Mouse (Mus musculus) heart, postnatal 36 days (tissue): ENCODE measurements around the gene Htt. TPM values are rescaled to one million over a fixed set of nuclear protein-coding genes. Genes with fewer than 3 reads are reported as not detected.
"Not testable (repeated sequence)": the region's sequence is repeated elsewhere in the genome, so short reads cannot be mapped to it uniquely, and the experiment has no call there.

Experiments
- DNase-seq, 2 experiments: peaks; one replicate each; pipeline ENCODE4 v3.0.0; 2021 to 2022
- intact Hi-C: fragments of 180-260 bp; cut with DNase I; formaldehyde crosslinking; loops from one replicate; pipeline ENCODE4 v1.15.1; 2025
- total RNA-seq, 2 experiments: library from RNA; stranded (reverse); gene quantifications; 2 replicates each; pipeline ENCODE4 v1.2.3; 2021

Htt gene
- 10 to 100 TPM; 12.0 to 12.1 TPM for total RNA-seq

DNA sequence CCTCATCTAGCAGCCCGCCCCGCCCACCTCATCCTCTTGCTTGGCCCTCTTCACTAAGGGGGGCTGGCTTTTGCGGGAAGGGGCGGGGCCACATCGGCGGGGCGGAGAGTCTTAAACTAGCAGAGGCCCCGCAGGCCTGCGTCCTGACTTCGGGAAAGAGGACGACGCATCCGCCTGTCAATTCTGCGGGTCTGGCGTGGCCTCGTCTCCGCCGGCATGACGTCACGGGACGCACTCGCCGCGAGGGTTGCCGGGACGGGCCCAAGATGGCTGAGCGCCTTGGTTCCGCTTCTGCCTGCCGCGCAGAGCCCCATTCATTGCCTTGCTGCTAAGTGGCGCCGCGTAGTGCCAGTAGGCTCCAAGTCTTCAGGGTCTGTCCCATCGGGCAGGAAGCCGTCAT lies at the start of gene Htt:
Gene Htt, plus strand, starts transcription at position 232 of the 400 bp plus-strand sequence.
- intact Hi-C loops: loop anchor here (2.0 kb wide), 1 partner anchor 101 kb away; the partner anchor contains the start of genes Grk4 and Nop14
- peak; percentile 95 to 96 for DNase-seq

DNA sequence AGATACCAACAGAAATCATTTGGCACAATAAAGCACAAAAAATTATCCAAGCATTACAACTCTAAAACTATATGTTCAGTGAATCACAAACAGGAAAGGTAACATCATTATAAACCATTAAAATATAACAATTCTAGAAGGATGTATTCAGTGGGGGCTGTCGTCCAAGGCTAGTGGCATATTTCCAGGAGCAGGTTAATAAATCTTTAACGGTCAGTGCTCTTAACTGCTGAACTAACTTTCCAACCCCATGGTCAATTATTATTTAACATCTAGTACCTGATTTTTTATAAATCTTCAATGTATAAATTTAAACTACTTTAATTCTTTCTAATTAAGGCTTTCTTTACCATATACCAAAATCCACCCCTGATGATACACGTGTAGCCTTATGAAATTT lies 47.2 kb upstream of the Htt start:
- DNase-seq, intact Hi-C loops: not testable (repeated sequence)

DNA sequence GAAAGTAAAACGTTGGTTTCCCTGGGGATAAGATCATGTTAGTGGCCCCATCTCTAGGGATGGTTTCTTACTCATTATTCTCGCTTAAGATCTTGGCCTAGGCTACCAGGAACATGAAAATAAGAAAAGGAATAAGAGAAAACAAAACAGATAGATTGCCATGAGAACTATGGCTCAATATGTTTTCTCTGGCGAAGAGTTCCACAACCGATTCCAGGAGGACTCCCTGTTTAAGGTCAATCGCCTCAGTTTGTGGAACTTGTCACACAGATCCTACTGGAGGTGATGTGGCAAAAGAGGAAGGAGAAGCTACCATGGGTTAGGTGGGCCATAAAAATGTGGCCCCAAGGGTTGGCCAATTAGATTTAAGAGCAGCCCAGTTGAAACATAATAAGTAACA lies 46.7 kb upstream of the Htt start:
- intact Hi-C loops: no loop called here
- no peak for DNase-seq

DNA sequence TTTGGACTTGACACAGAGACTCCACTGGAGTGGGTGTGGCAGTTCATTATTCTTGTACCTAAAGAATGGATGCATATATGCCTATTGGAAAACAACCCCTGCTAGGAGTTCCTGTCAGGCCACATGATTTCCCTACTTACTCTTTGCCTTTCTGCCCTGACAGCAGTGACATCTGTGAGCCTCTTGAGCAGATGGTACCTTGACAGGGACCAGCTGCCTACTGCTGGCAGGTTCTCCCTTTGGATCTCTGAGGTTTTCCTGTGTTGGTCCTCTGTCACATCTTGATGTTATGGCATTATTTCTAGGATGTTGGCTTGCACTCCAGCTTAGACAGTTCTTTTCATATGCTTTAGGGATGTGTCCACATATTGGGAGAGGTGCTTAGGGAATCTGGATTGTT lies 32.4 kb upstream of the Htt start:
- DNase-seq: no peak
- intact Hi-C loops: no loop called here

DNA sequence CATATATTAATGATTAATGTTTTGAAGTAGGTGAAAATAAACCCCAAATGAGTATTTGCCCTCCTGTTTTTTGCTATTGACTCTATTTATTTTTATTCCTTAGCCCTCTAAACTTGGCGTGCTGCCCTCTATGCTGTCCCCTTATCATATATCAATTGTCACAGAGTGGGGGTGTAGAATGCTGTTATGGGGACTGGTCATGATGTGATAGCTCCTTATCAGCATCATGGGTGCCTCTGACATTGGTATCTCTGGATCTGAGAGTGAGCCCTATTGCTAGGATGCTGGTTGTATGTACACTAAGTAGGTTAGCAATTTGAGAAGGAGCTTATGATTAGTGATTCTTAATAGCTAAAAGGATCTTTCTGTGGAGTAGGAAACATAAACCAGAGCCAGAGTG lies 31.3 kb upstream of the Htt start:
- DNase-seq: no peak
- intact Hi-C loops: no loop called here

DNA sequence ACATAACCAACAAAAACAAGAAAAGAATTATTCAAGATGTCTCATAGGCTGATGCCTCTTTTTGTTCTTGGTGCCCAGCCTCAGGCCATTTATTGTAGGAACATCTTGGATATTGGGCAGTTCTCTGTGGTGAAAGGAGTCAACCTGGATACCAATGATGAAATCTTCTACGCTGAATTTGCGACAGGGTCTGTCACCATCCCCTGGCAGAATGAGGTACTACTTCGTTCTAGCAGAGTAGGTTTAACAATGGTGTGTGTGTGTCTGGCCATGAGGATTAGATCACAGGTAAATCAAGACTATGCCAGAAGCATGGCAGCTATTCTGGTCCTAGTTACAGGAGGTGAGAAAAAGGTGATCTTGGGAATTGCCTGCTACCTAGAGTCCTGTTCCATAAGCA lies 10.1 kb upstream of the Htt start:
- no peak for DNase-seq
- intact Hi-C loops: no loop called here

DNA sequence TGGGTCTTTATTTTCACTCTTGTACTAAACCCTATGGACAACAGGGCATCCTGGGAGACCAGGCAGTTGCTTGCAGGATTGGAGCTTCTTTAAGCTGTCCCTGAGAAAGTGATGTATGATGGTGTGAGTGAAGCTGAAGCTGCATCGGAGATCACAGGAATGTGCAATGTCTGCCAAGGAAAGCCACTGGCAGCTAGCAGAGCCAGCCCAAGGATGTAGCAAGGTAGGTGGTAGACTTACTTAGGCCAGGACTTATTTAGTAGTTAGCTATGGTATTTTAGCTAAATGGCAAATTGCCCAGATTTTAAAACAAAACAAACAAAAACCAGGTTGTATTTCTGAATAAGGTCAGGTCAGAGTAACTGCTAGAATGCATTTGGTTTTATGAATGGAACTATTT lies 2.8 kb upstream of the Htt start:
- intact Hi-C loops: no loop called here
- no peak for DNase-seq

DNA sequence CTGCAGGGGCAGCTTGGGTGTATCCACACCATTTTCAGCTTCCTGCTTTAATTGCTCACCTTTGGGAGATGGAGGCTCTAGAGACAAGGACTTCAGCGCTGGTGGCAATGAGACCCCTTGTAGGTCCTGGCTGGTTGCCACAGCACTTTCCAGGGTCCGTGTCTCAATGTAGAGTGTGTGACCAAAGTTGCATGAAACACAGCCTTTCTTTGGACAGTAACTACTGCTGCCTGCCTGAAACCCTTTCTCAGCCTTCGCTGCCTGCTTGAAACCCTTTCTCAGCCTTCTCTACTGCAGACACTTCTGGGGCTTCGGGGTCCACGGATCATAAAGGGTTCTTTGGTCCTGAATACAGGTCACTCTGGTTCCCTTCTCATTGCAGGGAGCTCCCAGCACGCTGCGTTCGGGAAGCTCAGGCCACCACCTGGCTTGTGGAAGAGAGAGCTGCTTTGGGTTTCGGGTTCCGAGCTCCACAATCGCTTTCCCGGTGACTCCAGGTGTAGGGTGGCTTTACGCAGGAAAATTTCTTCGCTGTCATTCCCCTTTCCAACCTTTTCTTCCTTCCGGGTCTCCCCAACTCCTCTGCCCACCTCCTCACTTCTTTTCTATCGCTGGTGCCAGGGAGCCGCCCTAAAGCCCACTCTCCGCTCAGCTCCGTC lies 561 bp upstream of the Htt start:
- intact Hi-C loops: loop anchor here (2.0 kb wide), 1 partner anchor 100 kb away; the partner anchor contains the start of genes Grk4 and Nop14
- peak in 1 of 2 experiments; percentile 8 for DNase-seq

DNA sequence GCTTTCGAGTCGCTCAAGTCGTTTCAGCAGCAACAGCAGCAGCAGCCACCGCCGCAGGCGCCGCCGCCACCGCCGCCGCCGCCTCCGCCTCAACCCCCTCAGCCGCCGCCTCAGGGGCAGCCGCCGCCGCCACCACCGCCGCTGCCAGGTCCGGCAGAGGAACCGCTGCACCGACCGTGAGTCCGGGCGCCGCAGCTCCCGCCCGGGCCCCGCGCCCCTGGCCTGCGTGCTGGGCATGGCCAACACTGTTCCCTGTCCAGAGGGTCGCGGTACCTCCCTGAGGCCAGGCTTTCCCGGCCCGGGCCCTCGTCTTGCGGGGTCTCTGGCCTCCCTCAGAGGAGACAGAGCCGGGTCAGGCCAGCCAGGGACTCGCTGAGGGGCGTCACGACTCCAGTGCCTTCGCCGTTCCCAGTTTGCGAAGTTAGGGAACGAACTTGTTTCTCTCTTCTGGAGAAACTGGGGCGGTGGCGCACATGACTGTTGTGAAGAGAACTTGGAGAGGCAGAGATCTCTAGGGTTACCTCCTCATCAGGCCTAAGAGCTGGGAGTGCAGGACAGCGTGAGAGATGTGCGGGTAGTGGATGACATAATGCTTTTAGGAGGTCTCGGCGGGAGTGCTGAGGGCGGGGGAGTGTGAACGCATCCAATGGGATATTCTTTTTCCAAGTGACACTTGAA lies 533 bp downstream of the Htt start:
- intact Hi-C loops: loop anchor here (2.0 kb wide), 1 partner anchor 101 kb away; the partner anchor contains the start of genes Grk4 and Nop14
- DNase-seq: peak; percentile 9 to 20

DNA sequence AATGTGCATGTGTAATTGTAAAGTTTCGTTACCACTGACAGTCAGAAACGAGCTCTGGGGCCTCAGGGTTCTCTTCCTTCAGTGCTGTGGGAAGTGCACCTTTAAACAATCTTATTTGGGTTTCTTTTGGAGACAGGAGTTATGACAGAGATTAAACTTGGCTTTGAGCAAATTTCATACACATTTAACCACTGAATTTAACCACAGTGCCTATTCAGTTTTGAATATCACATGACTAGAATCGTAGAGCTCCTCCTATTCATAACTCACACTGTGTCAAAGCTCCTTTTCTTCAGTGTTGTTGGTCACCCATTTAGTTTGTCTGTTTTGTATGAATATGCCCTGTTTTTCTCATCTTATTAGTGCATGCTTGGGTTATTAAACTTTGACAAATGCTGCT lies 10.3 kb downstream of the Htt start:
- no peak for DNase-seq
- intact Hi-C loops: no loop called here

DNA sequence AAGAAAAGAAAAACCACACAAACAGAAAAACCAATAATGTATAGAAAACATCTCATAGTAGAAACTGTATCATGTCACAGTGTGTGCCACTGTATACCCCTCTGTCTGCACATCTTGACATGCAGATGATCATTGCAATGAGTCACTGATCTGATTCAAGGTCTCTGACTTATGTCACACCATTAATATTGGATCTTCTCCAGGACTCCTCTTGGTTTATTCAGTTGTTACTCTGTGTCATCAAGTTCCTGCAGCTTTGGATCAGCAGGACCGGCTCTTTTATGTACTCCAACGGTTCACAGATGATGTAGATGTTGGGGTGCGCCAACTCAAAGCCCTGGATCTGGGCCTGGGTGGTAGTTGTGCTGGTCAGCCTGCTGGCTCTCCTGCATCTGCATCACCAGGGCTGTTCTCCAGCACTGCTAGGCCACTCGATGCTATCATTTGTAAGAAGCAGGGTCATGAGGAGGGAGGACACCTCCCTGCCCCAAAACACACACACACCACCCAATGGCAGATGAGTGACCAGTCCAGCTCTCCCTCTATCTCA lies 11.2 kb downstream of the Htt start:
- no peak for DNase-seq
- intact Hi-C loops: no loop called here

DNA sequence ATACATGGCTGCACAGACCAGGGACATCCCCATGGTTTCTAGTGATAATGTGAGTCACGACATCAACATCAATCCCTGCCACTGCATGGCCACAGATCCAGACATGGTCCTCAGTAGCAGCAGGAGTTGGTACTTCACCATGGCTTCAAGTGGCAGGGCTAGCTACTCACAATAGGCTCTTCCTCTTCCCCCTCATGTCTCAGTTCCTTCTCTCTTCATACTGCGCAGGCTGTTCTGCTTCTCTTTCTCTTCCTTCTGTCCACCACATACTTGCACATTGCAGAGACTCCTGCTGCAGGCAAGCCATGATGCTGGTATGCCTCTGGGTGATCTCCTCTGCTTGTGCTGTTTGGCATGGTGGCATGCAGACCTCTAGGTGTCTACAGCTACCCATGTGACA lies 11.9 kb downstream of the Htt start:
- no peak for DNase-seq
- intact Hi-C loops: no loop called here

DNA sequence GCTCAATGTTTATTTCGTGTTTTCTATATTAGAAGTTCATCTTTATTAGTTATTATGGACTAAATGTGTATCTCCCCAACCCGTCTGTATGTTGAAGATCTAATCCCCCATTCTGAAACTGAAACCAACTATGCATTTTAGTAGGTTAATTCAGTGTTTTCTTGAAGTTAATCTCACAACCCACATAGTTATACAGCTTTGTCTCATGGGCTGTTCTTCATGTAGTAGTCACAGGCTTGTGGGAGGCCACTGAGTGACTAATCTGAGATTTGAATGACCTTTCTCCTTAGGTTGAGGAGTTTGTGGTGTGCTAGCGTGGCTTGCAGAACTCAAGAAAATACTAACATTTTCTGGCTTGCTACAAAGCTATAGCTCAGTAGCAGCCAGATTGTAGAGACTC lies 23.5 kb downstream of the Htt start:
- intact Hi-C loops: no loop called here

DNA sequence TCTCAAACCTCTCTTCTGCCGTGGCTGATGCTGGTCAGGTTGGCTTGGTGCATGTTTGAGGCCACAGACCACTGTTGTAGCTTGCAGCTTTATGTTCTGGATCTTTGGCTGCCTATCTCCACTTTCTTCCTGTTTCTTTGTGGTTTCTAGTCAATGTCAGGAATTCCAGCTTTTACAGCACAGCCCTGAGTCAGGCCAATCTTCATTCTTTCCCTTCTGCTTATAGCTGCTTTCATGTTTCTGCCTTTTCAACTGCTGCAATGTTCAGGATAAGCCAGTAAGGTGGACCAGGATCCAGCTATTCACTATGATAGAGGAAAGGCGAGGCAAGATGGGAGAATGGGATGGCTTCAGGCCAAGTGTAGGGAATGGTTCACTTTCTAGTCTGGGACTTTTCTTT lies 29.6 kb downstream of the Htt start:
- DNase-seq: no peak
- intact Hi-C loops: no loop called here

More for the DNA sequence above, 23.5 kb downstream of the Htt start:
- no peak for DNase-seq

DNA sequence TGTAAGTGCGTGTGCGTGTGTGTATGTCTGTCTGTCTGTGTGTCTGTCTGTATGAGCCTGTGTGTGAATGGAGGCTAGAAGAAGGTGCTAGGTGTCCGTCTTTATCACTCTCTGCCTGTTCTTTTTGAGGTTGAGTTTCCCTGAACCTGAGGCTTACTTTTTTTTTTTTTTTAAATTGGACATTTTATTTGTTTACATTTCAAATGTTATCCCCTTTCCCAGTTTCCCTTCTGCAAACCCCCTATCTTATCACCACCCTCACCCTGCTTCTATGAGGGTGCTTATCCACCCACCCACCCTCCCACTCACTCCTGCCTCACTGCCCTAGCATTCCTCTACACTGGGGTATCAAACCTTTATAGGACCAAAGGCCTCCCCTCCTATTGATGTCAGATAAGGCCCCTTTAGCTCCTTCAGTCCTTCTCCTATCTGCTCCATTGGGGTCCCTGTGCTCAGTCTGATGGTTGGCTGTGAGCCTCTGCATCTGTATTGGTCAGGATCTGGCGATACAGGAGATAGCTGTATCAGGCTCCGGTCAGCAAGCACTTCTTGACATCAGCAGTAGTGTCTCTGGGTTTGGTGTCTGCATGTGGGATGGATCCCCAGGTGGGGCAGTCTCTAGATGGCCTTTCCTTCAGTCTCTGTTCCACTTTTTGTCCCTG lies 38.9 kb downstream of the Htt start:
- no peak for DNase-seq
- intact Hi-C loops: no loop called here

DNA sequence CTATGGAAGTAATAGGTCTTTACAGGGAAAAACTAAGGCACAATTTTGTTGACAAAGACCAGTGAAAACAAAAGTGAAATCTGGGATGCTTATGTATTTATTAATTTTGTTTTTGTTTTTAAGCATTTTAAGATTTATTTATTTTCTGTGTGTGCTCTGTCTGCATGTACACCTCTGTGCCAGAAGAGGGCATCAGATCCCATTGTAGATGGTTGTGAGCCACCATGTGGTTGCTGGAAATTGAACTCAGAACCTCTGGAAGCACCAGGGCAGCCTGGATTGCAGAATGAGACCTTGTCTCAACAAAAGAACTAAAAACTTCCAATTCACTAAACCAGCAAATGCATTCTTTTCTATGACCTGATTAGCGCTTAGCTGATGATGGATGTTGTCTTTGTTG lies 44.5 kb downstream of the Htt start:
- no peak for DNase-seq
- intact Hi-C loops: no loop called here

DNA sequence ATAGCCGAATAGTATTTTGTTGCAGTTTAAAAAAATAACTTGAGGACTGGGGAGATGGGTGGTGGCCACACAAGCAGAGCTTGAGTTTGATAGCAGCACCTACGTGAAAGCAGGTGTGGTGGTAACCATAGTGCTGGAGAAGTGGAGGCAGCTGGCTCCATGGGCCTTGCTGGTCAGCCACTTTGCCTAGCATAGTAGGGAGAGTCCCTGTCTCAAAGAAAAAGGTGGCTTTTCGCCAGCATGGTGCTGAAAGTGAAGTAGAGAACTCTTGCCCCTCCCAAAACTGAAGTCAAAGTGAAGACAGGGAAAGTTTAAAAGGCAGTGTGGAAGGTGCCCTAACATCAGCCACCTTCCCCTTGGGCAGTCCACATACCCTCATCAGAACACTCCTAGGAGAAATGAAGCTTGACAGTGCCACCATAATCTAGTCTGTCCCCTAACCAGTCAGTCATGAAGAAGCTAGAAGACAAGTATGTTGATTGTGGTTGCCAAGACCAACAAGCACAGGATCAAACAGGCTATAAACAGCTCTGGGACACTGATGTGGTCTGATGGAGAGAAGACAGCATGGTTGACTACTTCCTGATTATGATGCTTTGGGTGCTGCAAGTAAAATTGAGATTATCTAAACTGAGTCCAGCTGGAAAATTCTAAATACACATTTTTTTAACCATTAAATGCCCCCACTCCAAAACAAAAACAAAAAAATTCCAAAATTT lies 61.0 kb downstream of the Htt start:
- DNase-seq: no peak

DNA sequence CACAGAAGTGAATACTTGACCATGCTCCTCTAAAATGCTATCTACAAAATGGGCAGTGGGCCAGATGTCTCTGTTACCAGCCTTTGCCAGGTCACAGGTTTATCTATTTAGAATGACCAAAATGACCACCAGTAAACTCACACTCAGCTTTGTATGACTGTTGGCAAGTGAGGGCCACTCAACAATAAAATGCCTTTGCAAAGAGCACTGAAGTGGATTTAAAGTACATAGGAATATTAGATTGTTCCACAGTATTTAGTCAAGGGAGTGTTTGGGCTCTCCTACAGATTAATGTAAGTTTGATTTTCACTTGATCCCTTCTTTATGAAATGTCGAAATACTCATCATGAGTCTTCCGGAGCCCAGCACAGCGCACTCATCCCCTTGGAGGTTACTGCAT lies 92.5 kb downstream of the Htt start:
- intact Hi-C loops: no loop called here
- no peak for DNase-seq

More for the DNA sequence above, 61.0 kb downstream of the Htt start:
- intact Hi-C loops: no loop called here

DNA sequence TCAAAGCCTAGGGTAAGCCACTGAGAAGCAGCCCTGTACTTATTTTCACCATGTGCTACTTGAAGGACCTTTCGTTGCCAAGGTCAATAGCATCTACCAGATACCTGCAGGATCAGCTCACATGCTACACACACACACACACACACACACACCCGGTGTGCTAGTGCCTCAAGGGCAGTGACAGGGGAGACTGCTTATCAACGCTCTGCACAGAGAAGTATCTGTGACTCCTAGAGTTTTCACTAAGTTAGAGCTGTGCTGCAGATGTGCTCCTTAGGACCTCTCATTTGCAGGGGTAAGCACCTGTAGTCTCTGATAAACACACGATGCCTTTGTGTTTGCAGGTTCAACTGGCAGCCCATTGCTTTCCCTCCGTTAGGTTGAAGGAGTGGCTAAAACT lies 103.8 kb downstream of the Htt start:
- DNase-seq: no peak

DNA sequence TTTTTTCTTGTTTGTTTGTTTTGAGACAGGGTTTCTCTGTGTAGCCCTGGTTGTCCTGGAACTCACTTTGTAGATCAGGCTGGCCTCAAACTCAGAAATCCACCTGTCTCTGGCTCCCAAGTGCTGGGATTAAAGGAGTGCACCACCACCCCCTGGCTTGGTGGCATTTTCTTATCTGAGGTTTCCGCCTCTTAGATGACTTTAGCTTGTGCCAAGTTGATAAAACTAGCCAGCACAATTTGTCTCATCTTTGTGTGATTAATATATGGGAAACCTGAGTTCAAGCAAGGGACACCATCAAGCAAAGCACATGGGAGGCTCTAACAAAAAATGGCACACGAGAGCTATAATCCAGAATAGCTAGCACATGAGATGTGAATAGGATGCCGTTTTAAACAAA lies 118.8 kb downstream of the Htt start:
- DNase-seq, intact Hi-C loops: not testable (repeated sequence)

More for the DNA sequence above, 103.8 kb downstream of the Htt start:
- intact Hi-C loops: no loop called here

DNA sequence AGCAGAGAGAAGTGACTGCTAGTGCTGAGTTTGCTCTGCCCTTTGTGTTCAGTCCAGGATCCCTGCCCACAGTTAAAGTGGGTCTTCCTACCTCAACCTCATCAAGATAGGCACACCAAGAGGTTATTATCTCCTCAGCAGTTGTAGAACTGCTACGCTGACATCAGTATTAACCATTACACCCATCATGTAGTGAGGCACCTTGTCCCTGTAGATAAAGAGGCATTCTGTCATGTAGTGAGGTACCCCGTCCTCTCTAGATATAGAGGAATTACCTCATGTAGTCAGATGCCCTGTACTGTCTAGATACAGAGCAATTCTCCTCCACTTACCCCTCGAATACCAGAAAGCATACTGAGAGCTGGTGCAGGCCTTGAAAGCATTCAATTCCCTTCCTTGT lies 119.5 kb downstream of the Htt start:
- DNase-seq: no peak

More for the DNA sequence above, 119.5 kb downstream of the Htt start:
- intact Hi-C loops: no loop called here
